Mouse (Mus musculus) heart, adult 2 months (tissue): ENCODE data around the gene Mphosph10.

ENCODE experiments used
- CTCF ChIP-seq: fragments of 200-600 bp; IDR thresholded peaks from 2 replicates; pipeline ENCODE4 v1.8.1; 2022; ENCODE audit warnings: antibody characterized with exemption, mild to moderate bottlenecking, moderate library complexity
- EP300 ChIP-seq: fragments of 200-500 bp; IDR thresholded peaks from 2 replicates; pipeline ENCODE4 v1.6.1; 2011; ENCODE audit warnings: low read depth, low read length, control low read depth; ENCODE audit not compliant: insufficient read depth
- POLR2A ChIP-seq: fragments of 200-500 bp; IDR thresholded peaks from 2 replicates; pipeline ENCODE4 v1.6.1; 2011; ENCODE audit warnings: mild to moderate bottlenecking, low read depth, low read length, control low read depth; ENCODE audit not compliant: insufficient read depth

DNA sequence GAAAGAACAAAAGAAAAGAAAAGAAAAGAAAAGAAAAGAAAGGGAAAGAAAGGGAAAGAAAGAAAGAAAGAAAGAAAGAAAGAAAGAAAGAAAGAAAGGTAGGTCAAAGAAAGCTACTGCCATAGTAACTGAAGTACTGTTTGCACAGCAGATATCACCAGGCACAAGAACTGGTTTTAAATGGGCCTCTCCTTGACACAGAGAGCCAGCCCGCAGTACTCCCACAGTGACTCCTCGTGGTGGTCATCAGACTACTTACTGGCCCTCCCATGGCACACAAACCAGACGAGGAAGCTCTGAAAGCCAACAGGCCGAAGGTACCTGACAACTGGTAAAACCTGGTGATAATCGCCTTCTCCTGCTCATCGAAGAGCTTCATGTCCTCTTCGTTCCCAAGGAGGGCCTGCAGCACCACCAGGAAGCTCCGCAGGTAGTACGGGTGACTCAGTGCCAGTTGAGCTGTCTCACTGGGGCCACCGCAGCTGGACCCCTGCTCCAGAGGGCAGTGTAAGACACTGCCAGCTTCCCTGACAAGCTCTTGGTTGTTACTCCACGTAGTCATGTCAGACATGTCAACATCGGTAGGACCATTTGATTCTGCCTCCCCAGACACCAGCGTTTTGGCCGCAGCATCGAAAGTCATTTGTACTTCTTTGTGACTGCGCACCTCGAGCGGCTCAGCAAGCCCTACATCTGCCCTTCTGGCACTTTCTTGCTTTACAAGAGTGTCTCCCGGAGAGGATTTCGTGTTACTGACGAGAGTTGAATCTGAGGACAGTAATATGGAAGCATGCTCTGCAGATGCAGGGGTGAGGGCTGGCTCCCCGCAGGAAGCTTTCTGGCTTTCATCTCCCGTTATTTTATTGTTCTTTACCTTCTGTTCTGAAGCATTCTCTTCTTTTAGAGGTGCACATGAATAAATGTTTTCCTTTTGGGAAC lies 19.9 kb downstream of the Mphosph10 start:
- TF ChIP-seq POLR2A (no peak), CTCF (no peak), EP300 (no peak)
